8 mouse cellular contexts compared by ENCODE assay signal in the genomic region with DNA sequence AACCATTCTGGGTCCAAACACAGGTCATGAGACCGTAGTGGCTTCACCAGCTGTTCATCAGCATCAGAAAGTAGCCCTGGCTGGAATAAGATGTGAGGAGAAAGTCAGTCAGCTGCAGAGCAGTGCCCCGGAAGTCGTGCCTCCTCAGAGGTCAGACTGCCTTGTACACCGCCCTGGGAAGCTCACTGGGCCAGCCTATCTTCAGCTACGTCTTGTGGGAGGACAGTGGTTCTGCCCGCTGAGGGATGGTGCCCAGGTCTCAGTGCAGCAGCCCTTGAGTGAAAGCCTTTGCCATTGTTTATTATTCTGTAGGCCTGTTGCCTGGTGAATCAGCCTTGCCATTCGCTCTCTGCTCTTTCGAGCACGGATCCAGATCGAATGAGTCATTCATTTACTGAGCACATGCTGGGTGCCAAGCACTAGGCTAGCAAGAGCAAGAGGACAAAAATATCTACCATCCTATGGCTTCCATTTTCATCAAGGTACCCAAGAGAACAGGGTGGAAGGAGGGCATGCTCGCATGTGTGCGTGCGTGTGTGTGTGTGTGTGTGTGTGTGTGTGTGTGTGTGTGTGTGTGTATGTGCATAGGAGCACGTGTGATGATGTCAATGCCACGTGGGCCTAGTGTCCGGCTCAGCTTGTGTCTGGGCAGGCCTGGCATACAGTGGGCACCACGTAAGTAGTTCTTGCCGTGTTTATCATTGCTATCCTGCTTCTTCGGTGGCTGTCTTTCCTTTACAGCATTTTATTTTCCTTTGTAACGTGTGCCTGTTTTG.
A peak's percentile ranks its signal among the peaks of the same experiment; 100 is the strongest.
DNase-seq lines count a peak whose midpoint lies in the region; TF ChIP-seq lines count a peak whose summit lies in the region.

No protein-coding gene starts in this region.

- H3K79me2 ChIP-seq in liver, adult 2 months (ENCODE audit: control insufficient read depth, insufficient read depth, low read length) = no peaks in the 10 kb centered on the region

- H3K36me3 ChIP-seq in liver, adult 2 months (ENCODE audit: control insufficient read depth, insufficient read depth, low read length) = no peaks in the 10 kb centered on the region

- H3K27ac ChIP-seq in liver, adult 2 months (replicated peaks; ENCODE audit: insufficient read depth, low read depth, low read length) = peak overlapping the region; percentile 32
- H3K27ac ChIP-seq in cerebellum, adult 2 months (ENCODE audit: insufficient read depth, low read length) = no peak overlapping the region

- H3K9ac ChIP-seq in liver, adult 2 months (ENCODE audit: low read depth, low read length) = peak overlapping the region; percentile 27; the same call in 1 of the 2 replicates

- no peak for TF ChIP-seq POLR2A in liver, adult 2 months (IDR thresholded peaks at IDR 0.05; ENCODE audit: extremely low read depth, insufficient read depth, low read length)
- no peak for TF ChIP-seq POLR2A in cerebellum, adult 2 months (IDR thresholded peaks at IDR 0.05; ENCODE audit: borderline replicate concordance, insufficient read depth, low read length)

- 61% methylated on average over 20 of the region's 20 CpGs for WGBS in liver, adult 2 months
- WGBS in cerebellum, adult 2 months = 59% methylated on average over 20 of the region's 20 CpGs

- no peak for TF ChIP-seq CTCF in liver, adult 2 months (IDR thresholded peaks at IDR 0.05; ENCODE audit: low read depth, low read length)
- TF ChIP-seq CTCF in cerebellum, adult 2 months (IDR thresholded peaks at IDR 0.05; ENCODE audit: borderline replicate concordance, insufficient read depth, low read depth, low read length) = no peak

- no peak overlapping the region for H3K4me3 ChIP-seq in liver, adult 2 months (ENCODE audit: insufficient read depth, low read depth, low read length)
- H3K4me3 ChIP-seq in cerebellum, adult 2 months (replicated peaks; ENCODE audit: insufficient read depth, low read depth, low read length) = no peak overlapping the region

- DNase-seq in liver, adult 2 months (ENCODE audit: extremely low read depth, low read depth, low spot score) = peak; percentile 88
- DNase-seq in liver (no peak), NIH3T3 (ENCODE audit: low read depth) (peak; percentile 91)
- peak; percentile 41 to 81 for DNase-seq in cerebellum, adult 2 months
- peak; percentile 61 to 75 for DNase-seq in kidney, postnatal 36 days
- no peak for DNase-seq in embryo, embryonic 10.5 days (ENCODE audit: low spot score)
- no peak for DNase-seq in spleen, postnatal 14 days (ENCODE audit: low spot score in 2 of 2)
- DNase-seq in testis, postnatal 14 days (ENCODE audit: low spot score) = no peak

- no peaks in the 10 kb centered on the region for H3K27me3 ChIP-seq in liver, adult 2 months (ENCODE audit: control insufficient read depth, insufficient read depth, low read length)
- no peaks in the 10 kb centered on the region for H3K27me3 ChIP-seq in cerebellum, adult 2 months (ENCODE audit: control insufficient read depth, insufficient read depth, low read length)

- peaks cover 22% of the 10 kb centered on the region for H3K4me1 ChIP-seq in liver, adult 2 months (ENCODE audit: control insufficient read depth, insufficient read depth, low read length)
- H3K4me1 ChIP-seq in cerebellum, adult 2 months (ENCODE audit: control insufficient read depth, insufficient read depth, low read length) = peaks cover 7% of the 10 kb centered on the region

Comparison
In these comparisons a context has a peak if more than half of its experiments do, and no peak if none do; other contexts are left out.
1. DNase-seq: peak in liver, adult 2 months (single experiment), NIH3T3 (single experiment), cerebellum, adult 2 months (2 of 2) and kidney, postnatal 36 days (2 of 2); none in liver (single experiment), embryo, embryonic 10.5 days (single experiment), spleen, postnatal 14 days (0 of 2) and testis, postnatal 14 days (single experiment).